Mouse (Mus musculus) left cerebral cortex, postnatal 10 days (tissue): Measurements from ENCODE around the gene Cpne6. TPM values are rescaled to one million over a fixed set of nuclear protein-coding genes. Genes with fewer than 3 reads are reported as not detected.

ENCODE experiments used
- DNase-seq, 2 experiments: peaks; one replicate each; pipeline ENCODE4 v3.0.0; 2021 to 2022; ENCODE audit warnings: low spot score in 2 of 2, mixed read lengths in 1 of 2; ENCODE audit errors: extremely low spot score in 1 of 2
- intact Hi-C: fragments of 180-260 bp; cut with DNase I; formaldehyde crosslinking; loops from one replicate; pipeline ENCODE4 v1.15.1; 2025
- total RNA-seq, 2 experiments: library from RNA; stranded (reverse); gene quantifications; 2 replicates each; pipeline ENCODE4 v1.2.3; 2021

The Cpne6 gene
- 100 to 1,000 TPM; 176 to 200 TPM for total RNA-seq

- intact Hi-C loops, result no loop called here
- DNase-seq, result peak in 1 of 2 experiments; percentile 72
Observed at GRCm38 (mm10) chr14:55510125-55510731, at the start of gene Cpne6. Gene Cpne6, plus strand, starts transcription at chr14:55510445.

DNA sequence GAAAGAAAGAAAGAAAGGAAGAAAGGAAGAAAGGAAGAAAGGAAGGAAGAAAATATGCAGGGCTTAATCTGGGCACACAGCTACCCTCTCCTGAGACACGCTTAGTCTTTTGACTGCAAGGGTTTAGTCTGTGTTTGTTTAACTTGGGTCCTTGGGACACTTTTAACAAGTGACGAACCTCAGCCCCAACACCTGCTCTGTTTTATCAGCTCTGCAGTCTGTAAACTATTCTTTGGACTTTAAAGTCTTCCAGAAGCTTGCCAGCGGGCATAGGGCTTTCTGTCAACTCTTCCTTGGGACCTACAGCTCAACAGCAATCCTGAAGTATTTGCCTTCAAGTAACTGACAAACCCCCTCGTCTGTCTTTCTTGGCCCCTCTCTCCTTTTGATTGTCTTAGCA lies 48.5 kb upstream of the Cpne6 start:
- DNase-seq, result no peak
- intact Hi-C loops, result no loop called here

DNA sequence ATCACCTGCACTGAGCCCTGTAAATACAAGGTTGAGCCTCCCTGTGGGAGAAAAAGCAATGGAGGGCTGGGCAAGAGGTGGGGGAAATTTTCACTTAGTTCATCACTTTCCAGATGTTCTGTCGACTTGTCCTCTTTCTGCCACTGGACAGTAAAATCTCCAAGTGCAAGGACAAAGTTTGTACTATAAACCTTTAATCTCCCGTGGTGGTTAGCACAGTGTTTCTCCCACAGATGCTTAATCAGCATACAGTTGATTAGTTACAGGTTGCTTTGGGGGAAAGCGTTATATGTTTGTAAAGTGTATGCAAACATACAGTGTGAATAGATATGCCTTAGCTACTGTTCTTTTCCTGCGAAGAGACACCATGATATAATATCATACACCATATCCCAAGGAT lies 43.8 kb upstream of the Cpne6 start:
- intact Hi-C loops, result no loop called here
- DNase-seq, result no peak

DNA sequence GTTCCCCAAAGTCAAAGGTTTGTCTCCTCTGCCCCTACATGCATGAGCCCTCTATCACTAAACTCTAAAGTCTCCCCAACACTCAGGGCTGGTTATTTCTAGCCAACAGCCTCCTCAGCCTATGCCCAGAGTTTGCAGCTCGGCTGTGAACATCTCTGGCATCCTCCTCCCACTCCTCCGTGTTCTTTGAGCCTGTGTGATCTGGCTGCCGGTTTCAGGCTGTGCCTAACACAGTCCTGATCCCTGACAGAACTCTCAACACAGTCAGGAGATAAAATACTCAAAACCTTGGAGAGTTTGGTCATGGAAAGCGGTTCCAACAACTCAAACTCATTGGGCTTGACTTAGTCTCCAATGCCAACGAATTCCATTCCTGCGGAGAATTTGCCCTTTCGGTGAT lies 43.1 kb upstream of the Cpne6 start:
- DNase-seq, result no peak
- intact Hi-C loops, result no loop called here

- no peak for DNase-seq
- intact Hi-C loops, result no loop called here
Observed at GRCm38 (mm10) chr14:55468301-55468741, 41.9 kb upstream of the Cpne6 start.

DNA sequence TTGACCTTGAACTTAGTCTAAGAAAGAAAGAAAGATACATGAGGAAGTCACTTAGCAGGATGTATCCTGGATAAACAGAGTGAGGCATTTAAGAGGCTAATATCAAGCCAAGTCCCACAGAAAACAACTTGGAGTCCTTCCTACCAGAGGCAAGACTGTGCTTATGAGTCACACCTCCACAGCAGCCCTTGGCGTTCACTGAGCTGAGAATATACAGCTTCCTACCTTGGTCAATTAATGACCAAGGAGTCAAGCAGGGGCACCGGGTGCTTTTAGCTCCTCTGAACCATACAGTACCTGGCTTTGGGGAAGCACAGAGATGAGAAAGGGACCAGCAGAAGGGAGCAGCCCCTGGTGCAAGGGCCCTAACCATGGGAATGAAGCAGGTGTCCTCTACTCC lies 41.2 kb upstream of the Cpne6 start:
- DNase-seq, result no peak
- intact Hi-C loops, result no loop called here

DNA sequence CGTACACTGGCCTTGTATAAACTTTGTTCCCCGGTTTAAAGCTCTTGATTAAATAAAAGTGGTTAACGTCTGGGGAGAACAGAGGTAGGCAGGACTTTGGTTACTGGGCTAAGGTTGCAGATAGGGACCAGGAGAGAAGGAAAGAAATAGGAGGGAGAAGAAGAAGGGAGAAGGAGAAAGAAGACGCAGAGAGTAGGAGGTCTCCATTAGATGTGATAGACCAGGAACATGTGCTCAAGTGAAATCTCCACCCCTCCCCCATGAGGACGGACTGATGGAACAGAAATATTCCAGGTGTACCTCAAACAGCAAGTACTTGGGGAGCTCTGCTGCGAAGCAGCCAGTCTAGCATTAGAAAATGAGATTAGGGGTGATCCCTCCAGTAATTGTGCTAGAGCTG lies 40.4 kb upstream of the Cpne6 start:
- DNase-seq, result no peak
- intact Hi-C loops, result no loop called here

- intact Hi-C loops, result no loop called here
- DNase-seq, result no peak
Observed at GRCm38 (mm10) chr14:55470806-55471205, 39.4 kb upstream of the Cpne6 start.

DNA sequence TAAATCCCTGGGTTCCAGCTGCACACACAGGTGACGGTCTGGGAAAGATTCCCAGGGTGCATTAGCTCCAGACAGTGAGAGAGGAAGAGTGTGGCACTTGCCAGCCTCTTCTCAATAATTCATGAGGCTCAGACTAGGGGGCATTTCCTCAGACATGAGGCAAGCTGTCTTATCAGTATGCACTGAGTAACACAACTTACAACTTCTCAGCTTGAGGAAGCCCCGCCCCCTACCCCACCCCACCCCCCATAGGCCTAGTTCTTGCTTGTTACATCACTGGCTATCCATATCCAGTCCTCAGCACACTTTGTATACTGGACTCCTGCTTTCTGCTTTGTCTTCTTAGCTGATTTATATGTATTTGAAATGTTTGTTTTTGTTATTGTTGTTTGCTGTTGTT lies 34.6 kb upstream of the Cpne6 start:
- DNase-seq, result no peak
- intact Hi-C loops, result no loop called here

DNA sequence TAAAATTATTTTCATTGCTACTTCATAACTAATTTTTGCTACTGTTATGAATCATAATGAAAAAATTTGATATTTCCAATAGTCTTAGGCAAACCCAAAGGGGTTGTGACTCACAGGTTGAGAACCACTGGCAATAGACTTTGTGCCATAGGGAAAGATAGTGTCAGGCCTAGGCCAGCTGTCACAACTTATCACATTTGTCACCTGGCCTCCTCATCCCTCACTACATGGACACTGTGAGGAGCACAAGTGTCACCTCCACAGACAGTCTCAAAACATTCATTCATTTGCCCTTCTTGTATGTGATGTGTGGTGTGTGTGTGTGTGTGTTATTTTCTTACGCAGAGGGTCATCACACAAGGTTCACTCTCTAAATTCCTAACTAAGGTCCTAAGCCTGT lies 32.8 kb upstream of the Cpne6 start:
- no peak for DNase-seq

DNA sequence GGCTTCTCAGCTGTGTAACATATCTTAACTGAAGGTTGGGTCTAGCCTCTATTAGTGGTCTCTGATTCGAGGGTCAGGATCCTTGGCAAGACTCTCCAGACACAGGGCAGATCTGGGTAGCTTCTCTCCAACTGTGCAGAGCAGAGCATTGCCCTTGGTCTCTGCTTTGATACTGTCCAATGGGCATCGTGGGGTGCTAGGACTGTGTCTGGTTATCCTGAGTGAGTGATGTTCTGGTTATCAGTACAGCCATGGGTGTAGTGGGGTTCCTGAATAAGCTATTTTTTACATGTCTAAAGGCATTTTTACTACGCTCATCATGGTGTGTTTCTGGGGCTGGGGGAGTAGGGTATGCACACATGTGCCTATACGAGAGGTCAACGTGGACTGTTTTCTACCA lies 32.4 kb upstream of the Cpne6 start:
- no peak for DNase-seq
- intact Hi-C loops, result no loop called here

More for the DNA sequence above, 32.8 kb upstream of the Cpne6 start:
- intact Hi-C loops, result no loop called here

DNA sequence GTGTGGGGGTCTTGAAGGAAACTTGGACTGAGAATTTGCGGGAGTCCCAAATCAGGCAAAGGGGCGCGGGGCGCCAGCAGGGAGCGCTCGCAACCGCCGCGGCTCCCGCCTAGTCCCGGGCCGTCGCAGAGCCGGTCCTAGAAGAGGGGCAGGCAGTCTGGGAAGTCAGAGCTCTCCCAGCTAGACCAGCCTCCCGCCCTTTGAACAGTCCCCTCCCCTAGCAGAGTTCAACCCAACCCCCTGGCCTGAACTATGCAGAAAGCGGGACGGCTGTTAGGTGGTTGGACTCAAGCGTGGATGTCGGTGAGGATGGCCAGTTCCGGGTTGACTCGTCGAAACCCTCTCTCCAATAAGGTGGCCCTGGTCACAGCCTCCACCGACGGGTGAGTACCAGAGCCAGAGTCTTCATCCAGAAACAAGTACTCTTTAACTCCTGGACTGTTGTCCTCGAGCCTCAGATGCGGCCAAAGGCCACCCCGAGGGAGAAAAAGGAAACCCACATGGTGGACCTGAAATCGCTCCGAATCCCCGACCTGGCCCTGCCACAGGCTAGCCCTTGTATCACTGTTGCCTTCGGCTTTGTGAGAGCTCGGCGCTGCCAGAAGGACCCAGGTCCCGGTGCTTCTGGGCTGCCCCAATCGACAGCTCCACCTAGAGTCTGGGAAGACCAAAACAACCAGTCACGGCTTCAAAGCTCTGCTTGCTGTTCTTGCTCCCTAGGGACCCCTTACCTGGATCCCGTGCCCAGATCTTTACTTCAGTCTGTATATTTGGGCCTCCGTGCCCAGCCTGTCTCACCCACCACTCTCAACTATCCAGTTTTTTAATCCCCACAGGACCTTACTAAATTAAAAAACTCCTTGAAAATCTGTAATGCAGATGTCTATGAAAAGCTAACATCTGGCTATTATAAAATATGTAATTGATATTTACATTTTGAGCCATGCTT lies 31.3 kb upstream of the Cpne6 start, which contains the start of gene Dhrs4:
Gene Dhrs4 (plus strand): TSS at position 108 of the 949 bp plus-strand sequence.
- DNase-seq, result peak; percentile 56 to 83
- intact Hi-C loops, result no loop called here

- DNase-seq, result no peak
- intact Hi-C loops, result no loop called here
Observed at GRCm38 (mm10) chr14:55479629-55480028, 30.6 kb upstream of the Cpne6 start.

GRCm38 (mm10) chr14:55484430-55485085 lies 25.7 kb upstream of the Cpne6 start:
- intact Hi-C loops, result no loop called here
- no peak for DNase-seq

DNA sequence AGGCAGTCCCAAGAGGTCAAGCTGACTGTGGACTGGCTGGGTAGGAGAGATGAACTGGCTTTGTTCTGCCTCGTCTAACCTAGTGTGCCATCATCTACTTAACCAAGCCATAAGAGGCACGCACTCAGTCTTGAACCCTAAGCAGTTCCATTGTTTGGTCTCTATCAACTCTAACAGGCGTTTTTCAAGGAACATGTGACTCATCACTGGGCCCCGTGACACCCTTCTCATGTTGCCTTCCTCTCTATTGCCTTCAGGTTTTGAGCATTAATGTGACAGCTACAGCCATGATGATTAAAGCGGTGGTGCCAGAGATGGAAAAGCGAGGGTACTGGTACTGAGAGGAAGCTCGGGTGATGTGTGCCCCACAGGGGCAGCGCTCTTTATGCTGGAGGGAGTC lies 23.4 kb upstream of the Cpne6 start:
- no peak for DNase-seq
- intact Hi-C loops, result no loop called here

DNA sequence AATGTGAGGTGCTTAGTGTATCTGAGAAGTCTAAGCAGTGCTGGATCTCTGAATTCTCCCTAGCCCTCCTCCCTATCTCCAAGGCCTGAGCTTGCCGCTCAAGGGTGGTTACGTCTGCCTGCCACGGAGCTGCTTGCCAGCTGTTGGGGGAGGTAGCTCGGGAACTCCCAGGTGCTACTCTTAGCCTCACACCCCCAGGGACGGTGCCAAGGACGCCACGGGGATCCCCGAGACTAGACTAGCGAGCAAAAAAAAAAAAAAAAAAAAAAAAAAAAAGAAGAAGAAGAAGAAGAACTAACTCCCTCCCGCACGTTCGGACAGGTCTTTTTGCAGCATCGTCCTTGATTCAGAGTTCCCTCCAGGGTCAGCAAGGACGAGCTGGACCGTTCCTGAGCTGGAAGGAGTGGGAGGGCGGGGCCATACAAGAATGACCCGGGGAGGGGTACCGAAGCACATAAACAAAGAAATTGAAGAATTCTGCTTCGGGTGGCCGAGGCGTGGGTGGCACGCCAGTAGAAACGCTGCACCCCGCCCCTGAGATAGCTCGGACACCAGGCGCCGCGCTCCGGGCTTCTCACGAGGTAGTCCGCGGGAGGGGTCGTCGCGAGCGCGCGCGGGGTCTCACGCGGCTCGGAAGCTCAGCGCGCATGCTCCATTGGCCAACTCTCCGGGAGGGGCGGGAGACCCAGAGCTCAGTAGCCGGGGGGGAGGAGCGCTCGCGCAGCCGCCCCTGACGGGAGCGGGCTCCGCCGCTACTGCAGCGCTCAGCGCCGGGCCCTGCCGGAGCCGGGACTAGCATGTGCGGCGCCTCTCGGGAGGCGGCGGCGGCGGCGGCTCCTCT lies 19.7 kb upstream of the Cpne6 start, which contains the start of gene Carmil3:
Gene Carmil3 (plus strand): TSS at position 291 of the 841 bp plus-strand sequence.
- intact Hi-C loops, result loop anchor here (5.0 to 10.0 kb wide), 2 partner anchors 218 to 336 kb away; no protein-coding TSS in a partner anchor
- DNase-seq, result peak; percentile 85 to 91

DNA sequence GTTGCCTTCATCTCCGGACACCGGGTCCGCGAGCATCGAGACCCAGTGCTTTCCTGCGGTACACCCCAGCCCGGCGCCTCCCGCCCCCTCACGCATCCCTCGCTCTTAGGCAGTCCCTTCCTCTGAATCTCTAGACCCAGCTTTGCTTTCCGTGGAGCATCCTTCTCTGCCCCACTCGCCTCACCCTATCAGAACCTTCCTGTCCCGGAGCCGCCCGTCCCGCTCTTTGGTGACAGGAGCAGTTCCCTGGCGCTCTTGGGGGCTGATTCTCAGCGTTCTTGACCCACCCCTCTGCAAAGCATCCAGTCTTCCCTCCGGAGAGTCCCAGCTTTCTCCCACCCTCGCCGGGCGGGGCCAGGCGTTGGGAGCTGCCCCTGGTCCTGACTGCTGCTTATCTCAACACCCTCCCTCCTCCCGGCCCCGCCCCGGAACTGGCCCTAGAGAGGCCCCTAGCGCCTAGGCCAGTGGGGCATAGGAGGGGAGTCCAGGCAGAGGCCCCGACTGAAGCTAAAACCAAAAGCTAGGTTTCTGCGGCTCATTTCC lies 18.9 kb upstream of the Cpne6 start:
- peak in 1 of 2 experiments; percentile 80 for DNase-seq
- intact Hi-C loops, result loop anchor here (5.0 to 10.0 kb wide), 2 partner anchors 219 to 337 kb away; no protein-coding TSS in a partner anchor

GRCm38 (mm10) chr14:55492103-55492502 lies 18.1 kb upstream of the Cpne6 start:
- peak in 1 of 2 experiments; percentile 46 for DNase-seq
- intact Hi-C loops, result loop anchor here (5.0 to 10.0 kb wide), 2 partner anchors 220 to 337 kb away; no protein-coding TSS in a partner anchor
